Mouse (Mus musculus) CH12.LX (cell line): ENCODE measurements around the gene Nfix.
A peak's percentile ranks its signal among the peaks of the same experiment; 100 is the strongest.

Experiments used
- BHLHE40 ChIP-seq: IDR thresholded peaks from 2 replicates; pipeline ENCODE4 v1.6.1; 2011; ENCODE audit warnings: mild to moderate bottlenecking, low read depth, low read length, improper control_type of control experiment
- CHD1 ChIP-seq: IDR thresholded peaks from 2 replicates; pipeline ENCODE4 v1.6.1; 2012; ENCODE audit warnings: low read depth, low read length, improper control_type of control experiment, inconsistent platforms
- CHD2 ChIP-seq: IDR thresholded peaks from 2 replicates; pipeline ENCODE4 v1.6.1; 2011; ENCODE audit warnings: low read length, improper control_type of control experiment
- CTCF ChIP-seq, 2 experiments: IDR thresholded peaks in 1 of 2; conservative IDR thresholded peaks in 1 of 2; 2 replicates each; pipeline ENCODE4 v1.5.1; 2011 to 2012; ENCODE audit warnings: low read depth in 2 of 2, low read length in 2 of 2, improper control_type of control experiment in 1 of 2, inconsistent platforms in 1 of 2, mild to moderate bottlenecking in 1 of 2, moderate library complexity in 1 of 2
- ETS1 ChIP-seq: conservative IDR thresholded peaks from 2 replicates; pipeline ENCODE4 v1.6.1; 2012; ENCODE audit warnings: low read depth, mild to moderate bottlenecking, inconsistent platforms, low read length, improper control_type of control experiment, moderate library complexity
- KAT2A ChIP-seq: IDR thresholded peaks from 2 replicates; pipeline ENCODE4 v1.6.1; 2012; ENCODE audit warnings: low read length, improper control_type of control experiment, inconsistent platforms; ENCODE audit not compliant: insufficient replicate concordance
- MAFK ChIP-seq: IDR thresholded peaks from 2 replicates; pipeline ENCODE4 v1.6.1; 2011; ENCODE audit warnings: low read length, improper control_type of control experiment; ENCODE audit not compliant: insufficient replicate concordance
- POLR2A ChIP-seq: IDR thresholded peaks from 2 replicates; pipeline ENCODE4 v1.6.1; 2011; ENCODE audit warnings: low read depth, mild to moderate bottlenecking, improper control_type of control experiment, low read length
- RAD21 ChIP-seq: IDR thresholded peaks from 2 replicates; pipeline ENCODE4 v1.6.1; 2011; ENCODE audit warnings: low read depth, mild to moderate bottlenecking, low read length, improper control_type of control experiment, moderate library complexity
- SIN3A ChIP-seq: IDR thresholded peaks from 2 replicates; pipeline ENCODE4 v1.6.1; 2012; ENCODE audit warnings: low read length, improper control_type of control experiment, inconsistent platforms
- SMC3 ChIP-seq: IDR thresholded peaks from 2 replicates; pipeline ENCODE4 v1.6.1; 2011; ENCODE audit warnings: low read depth, low read length, improper control_type of control experiment
- UBTF ChIP-seq: IDR thresholded peaks from 2 replicates; pipeline ENCODE4 v1.6.1; 2012; ENCODE audit warnings: low read depth, mild to moderate bottlenecking, inconsistent platforms, low read length, improper control_type of control experiment, moderate library complexity
- ZC3H11A ChIP-seq: IDR thresholded peaks from 2 replicates; pipeline ENCODE4 v1.6.1; 2012; ENCODE audit warnings: low read depth, mild to moderate bottlenecking, inconsistent platforms, low read length, improper control_type of control experiment
- ZNF384 ChIP-seq: IDR thresholded peaks from 2 replicates; pipeline ENCODE4 v1.6.1; 2012; ENCODE audit warnings: low read depth, low read length, improper control_type of control experiment, inconsistent platforms

DNA sequence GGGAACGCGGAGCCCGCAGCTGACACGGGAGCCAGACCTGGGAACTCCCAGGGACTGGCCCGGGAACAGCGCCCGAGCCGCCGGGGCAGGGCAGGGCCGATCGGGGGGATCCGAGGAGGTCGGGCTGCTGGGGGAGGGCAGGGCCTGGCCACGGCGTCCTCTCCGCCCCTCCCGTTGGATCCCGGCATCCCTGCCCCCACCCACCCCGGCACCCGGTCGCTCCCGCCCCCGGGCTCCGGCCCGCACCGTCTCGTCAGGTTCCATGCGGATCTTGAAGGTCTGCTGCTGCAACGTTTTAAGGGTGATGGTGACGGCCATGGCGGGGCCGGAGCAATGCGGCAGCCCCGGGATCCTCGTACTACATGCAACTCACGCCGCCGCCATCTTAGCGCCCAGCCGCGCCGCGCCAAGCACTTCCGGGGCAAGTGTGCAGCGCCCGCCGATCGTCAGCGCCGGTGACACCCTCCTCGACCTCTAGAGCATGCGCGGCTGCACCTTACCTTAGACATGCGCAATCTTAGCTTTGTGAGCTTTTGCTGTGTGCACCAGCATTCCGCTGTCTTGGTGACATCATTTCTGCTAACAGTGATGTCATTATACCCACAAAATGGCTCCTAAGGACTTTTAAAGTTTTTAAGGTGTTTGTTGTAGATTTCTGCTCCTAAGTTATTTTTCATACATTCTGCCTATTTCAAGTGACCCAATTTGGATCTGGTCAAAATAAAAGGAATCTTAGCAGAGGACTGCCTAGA lies 40.3 kb upstream of the Nfix start, which contains the start of gene Rad23a:
- TF ChIP-seq POLR2A (peak; percentile 84), ETS1 (peak; percentile 74), CHD1 (0 out of 2 replicates have a peak, but pooled peaks have one; percentile 8), CHD2 (peak; percentile 95), RAD21 (no peak), SIN3A (peak; percentile 84), BHLHE40 (peak; percentile 79), ZC3H11A (no peak), KAT2A (peak; percentile 88; the same call in 1 of the 2 replicates), CTCF (conservative IDR thresholded peaks at IDR 0.05 in 1 of 2, IDR thresholded peaks at IDR 0.05 in 1 of 2; ENCODE audit: low read depth in 2 of 2, low read length in 2 of 2) (no peak), MAFK (peak; percentile 50; the same call in 1 of the 2 replicates), ZNF384 (no peak), UBTF (no peak), SMC3 (no peak)
